Mouse (Mus musculus) bone marrow, adult 2 months (tissue): ENCODE measurements around the gene Trim38.

Experiments used
- CTCF ChIP-seq: fragments of 200-500 bp; IDR thresholded peaks from 2 replicates; pipeline ENCODE4 v1.5.1; 2011; ENCODE audit warnings: low read length, control low read depth; ENCODE audit not compliant: control insufficient read depth, insufficient read depth
- POLR2A ChIP-seq: fragments of 200-500 bp; IDR thresholded peaks from 2 replicates; pipeline ENCODE4 v1.6.1; 2011; ENCODE audit warnings: low read depth, mild to moderate bottlenecking, control low read depth, low read length, borderline replicate concordance; ENCODE audit not compliant: control insufficient read depth

- TF ChIP-seq CTCF (no peak), POLR2A (no peak)
Observed at GRCm38 (mm10) chr13:23799405-23799804, 29.7 kb downstream of the Trim38 start.
